Mouse (Mus musculus): ENCODE results near the gene Clcnkb.

DNA sequence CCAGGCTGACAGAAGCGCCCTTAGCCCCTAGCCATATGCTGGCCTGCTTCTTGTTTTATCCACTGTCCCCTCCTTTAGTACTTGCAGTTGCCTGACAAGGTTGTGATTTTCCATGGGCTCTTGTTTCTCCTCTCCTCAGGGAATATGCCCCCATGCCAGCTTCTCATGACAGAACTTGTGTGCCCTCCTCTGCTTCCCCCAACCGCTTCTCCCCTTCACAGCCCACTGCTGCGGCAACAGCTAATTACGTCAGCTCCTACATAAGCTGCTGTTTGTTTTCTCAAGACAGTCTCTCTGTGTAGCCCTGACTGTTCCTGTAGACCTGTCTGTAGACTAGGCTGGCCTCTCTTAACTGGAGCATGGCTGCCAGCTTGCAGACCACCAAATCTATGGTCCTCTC lies 39.7 kb upstream of the Clcnkb start:
- TF ChIP-seq POLR2A (IDR thresholded peaks at IDR 0.05; ENCODE audit: insufficient read depth, low read depth, low read length) (no peak), EP300 (IDR thresholded peaks at IDR 0.05; ENCODE audit: insufficient read depth, low read depth, low read length) (no peak), CTCF (IDR thresholded peaks at IDR 0.05) (no peak)
